Mouse (Mus musculus) CH12.LX (cell line): ENCODE measurements around the gene Dgkq. TPM values are rescaled to one million over a fixed set of nuclear protein-coding genes. Genes with fewer than 3 reads are reported as not detected.

Experiments used
- DNase-seq: peaks from one replicate; pipeline ENCODE4 v3.0.0-alpha.2; 2013; ENCODE audit errors: extremely low read depth
- H3K27ac ChIP-seq: 2 replicates; pipeline ENCODE4 v1.5.1; 2012; ENCODE audit warnings: low read depth, mild to moderate bottlenecking, control low read depth, moderate library complexity; ENCODE audit not compliant: insufficient read depth
- H3K27me3 ChIP-seq: replicated peaks from 2 replicates; pipeline ENCODE3; 2012; ENCODE audit warnings: inconsistent platforms
- H3K36me3 ChIP-seq, 2 experiments: replicated peaks in 1 of 2; 2 replicates each; pipeline versions ENCODE3 to v1.6.1; 2012; ENCODE audit warnings: inconsistent platforms in 1 of 2, low read length in 1 of 2, mild to moderate bottlenecking in 1 of 2, mixed read lengths in 1 of 2, moderate library complexity in 1 of 2; ENCODE audit not compliant: control insufficient read depth in 1 of 2, insufficient read depth in 1 of 2
- H3K4me1 ChIP-seq, 2 experiments: 2 replicates each; pipeline ENCODE4 v1.6.1; 2012; ENCODE audit warnings: inconsistent platforms in 1 of 2, moderate library complexity in 1 of 2; ENCODE audit not compliant: insufficient read depth in 2 of 2, control insufficient read depth in 1 of 2
- H3K4me2 ChIP-seq: 2 replicates; pipeline ENCODE4 v1.6.1; 2012; ENCODE audit warnings: low read depth, mild to moderate bottlenecking, control low read depth; ENCODE audit not compliant: poor library complexity, insufficient read depth, severe bottlenecking
- H3K4me3 ChIP-seq, 3 experiments: fragments of 150-350 bp in 1 of 3; sonication (generic) in 1 of 3; replicated peaks in 1 of 3; 2 replicates each; pipeline versions ENCODE3 to v1.5.1; 2011 to 2012; ENCODE audit warnings: low read depth in 2 of 3, low read length in 2 of 3, mild to moderate bottlenecking in 2 of 3, moderate library complexity in 2 of 3, control low read depth in 1 of 3, improper control_type of control experiment in 1 of 3, inconsistent platforms in 1 of 3, mixed read lengths in 1 of 3; ENCODE audit not compliant: poor library complexity in 1 of 3
- H3K79me2 ChIP-seq: replicated peaks from 2 replicates; pipeline ENCODE4 v1.6.1; 2012; ENCODE audit warnings: mild to moderate bottlenecking, moderate library complexity; ENCODE audit not compliant: control insufficient read depth, poor library complexity, insufficient read depth, severe bottlenecking; ENCODE audit errors: extremely low read depth
- H3K9ac ChIP-seq: 2 replicates; pipeline ENCODE4 v1.6.1; 2012; ENCODE audit warnings: low read depth, mild to moderate bottlenecking, control low read depth, moderate library complexity; ENCODE audit not compliant: insufficient read depth
- H3K9me3 ChIP-seq: replicated peaks from 2 replicates; pipeline ENCODE3; 2012; ENCODE audit warnings: low read length, inconsistent platforms, mixed read lengths
- CHD1 ChIP-seq: IDR thresholded peaks from 2 replicates; pipeline ENCODE4 v1.6.1; 2012; ENCODE audit warnings: low read depth, low read length, improper control_type of control experiment, inconsistent platforms
- CHD2 ChIP-seq: IDR thresholded peaks from 2 replicates; pipeline ENCODE4 v1.6.1; 2011; ENCODE audit warnings: low read length, improper control_type of control experiment
- CTCF ChIP-seq, 2 experiments: IDR thresholded peaks in 1 of 2; conservative IDR thresholded peaks in 1 of 2; 2 replicates each; pipeline ENCODE4 v1.5.1; 2011 to 2012; ENCODE audit warnings: low read depth in 2 of 2, low read length in 2 of 2, improper control_type of control experiment in 1 of 2, inconsistent platforms in 1 of 2, mild to moderate bottlenecking in 1 of 2, moderate library complexity in 1 of 2
- ELF1 ChIP-seq: IDR thresholded peaks from 2 replicates; pipeline ENCODE4 v1.6.1; 2014; ENCODE audit warnings: low read depth, mild to moderate bottlenecking, inconsistent platforms, low read length, improper control_type of control experiment
- JUND ChIP-seq: conservative IDR thresholded peaks from 2 replicates; pipeline ENCODE4 v1.6.1; 2011; ENCODE audit warnings: low read depth, low read length, improper control_type of control experiment
- MAX ChIP-seq: IDR thresholded peaks from 2 replicates; pipeline ENCODE4 v1.6.1; 2011; ENCODE audit warnings: low read length, improper control_type of control experiment
- MEF2A ChIP-seq: IDR thresholded peaks from 2 replicates; pipeline ENCODE4 v1.6.1; 2014; ENCODE audit warnings: low read depth, mild to moderate bottlenecking, inconsistent platforms, low read length, improper control_type of control experiment, borderline replicate concordance
- MXI1 ChIP-seq: IDR thresholded peaks from 2 replicates; pipeline ENCODE4 v1.6.1; 2011; ENCODE audit warnings: mild to moderate bottlenecking, low read depth, low read length, improper control_type of control experiment
- MYC ChIP-seq: IDR thresholded peaks from 2 replicates; pipeline ENCODE4 v1.6.1; 2011; ENCODE audit warnings: low read depth, mild to moderate bottlenecking, improper control_type of control experiment, low read length
- PAX5 ChIP-seq: IDR thresholded peaks from 2 replicates; pipeline ENCODE4 v1.6.1; 2012; ENCODE audit warnings: low read length, inconsistent platforms, mixed read lengths
- POLR2AphosphoS2 ChIP-seq: IDR thresholded peaks from 2 replicates; pipeline ENCODE4 v1.6.1; 2011; ENCODE audit warnings: low read depth, low read length, improper control_type of control experiment
- RAD21 ChIP-seq: IDR thresholded peaks from 2 replicates; pipeline ENCODE4 v1.6.1; 2011; ENCODE audit warnings: low read depth, mild to moderate bottlenecking, low read length, improper control_type of control experiment, moderate library complexity
- RCOR1 ChIP-seq: conservative IDR thresholded peaks from 2 replicates; pipeline ENCODE4 v1.6.1; 2012; ENCODE audit warnings: low read depth, mild to moderate bottlenecking, inconsistent platforms, low read length, improper control_type of control experiment
- TCF12 ChIP-seq: IDR thresholded peaks from 2 replicates; pipeline ENCODE4 v1.6.1; 2014; ENCODE audit warnings: low read depth, mild to moderate bottlenecking, inconsistent platforms, low read length, improper control_type of control experiment
- USF1 ChIP-seq: IDR thresholded peaks from 2 replicates; pipeline ENCODE4 v1.6.1; 2014; ENCODE audit warnings: low read depth, mild to moderate bottlenecking, inconsistent platforms, low read length, improper control_type of control experiment
- USF2 ChIP-seq: conservative IDR thresholded peaks from 2 replicates; pipeline ENCODE4 v1.6.1; 2011; ENCODE audit warnings: low read depth, low read length, improper control_type of control experiment
- ZNF384 ChIP-seq: IDR thresholded peaks from 2 replicates; pipeline ENCODE4 v1.6.1; 2012; ENCODE audit warnings: low read depth, low read length, improper control_type of control experiment, inconsistent platforms
- dilution Hi-C: fragments of 300-500 bp; cut with MboI; formaldehyde crosslinking; loops from 2 replicates; pipeline ENCODE4 v1.14.3; 2020; ENCODE audit warnings: low sequenced_read_pairs; ENCODE audit not compliant: extremely low pct_unique_long_range_greater_than_20kb, extremely low pct_ligation_motif_present
- in situ Hi-C: fragments of 300-500 bp; cut with MboI; formaldehyde crosslinking; loops from 3 replicates; pipeline ENCODE4 v1.14.3; 2019; ENCODE audit warnings: low sequenced_read_pairs, low pct_ligation_motif_present, low pct_unique_long_range_greater_than_20kb, mixed read lengths
- polyA plus RNA-seq: library from polyadenylated mRNA; unstranded; fragments of >175 nt; gene quantifications from 2 replicates; pipeline ENCODE4 v1.2.1, GENCODE M21; 2012; ENCODE audit warnings: low read depth; ENCODE audit not compliant: insufficient read length
- total RNA-seq, 2 experiments: library from RNA; depleted of rRNA; stranded (reverse); fragments of 300-350 nt in 1 of 2; fragments of >200 nt in 1 of 2; gene quantifications; 2 replicates each; pipeline ENCODE4 v1.2.3; 2012 to 2014

Dgkq gene
- total and polyA plus RNA-seq, 3 experiments: 3.7 to 8.5 (median 4.4) TPM

GRCm38 (mm10) chr5:108713096-108713495 lies 43.6 kb upstream of the Dgkq start:
- in situ Hi-C loops: no loop called here

DNA sequence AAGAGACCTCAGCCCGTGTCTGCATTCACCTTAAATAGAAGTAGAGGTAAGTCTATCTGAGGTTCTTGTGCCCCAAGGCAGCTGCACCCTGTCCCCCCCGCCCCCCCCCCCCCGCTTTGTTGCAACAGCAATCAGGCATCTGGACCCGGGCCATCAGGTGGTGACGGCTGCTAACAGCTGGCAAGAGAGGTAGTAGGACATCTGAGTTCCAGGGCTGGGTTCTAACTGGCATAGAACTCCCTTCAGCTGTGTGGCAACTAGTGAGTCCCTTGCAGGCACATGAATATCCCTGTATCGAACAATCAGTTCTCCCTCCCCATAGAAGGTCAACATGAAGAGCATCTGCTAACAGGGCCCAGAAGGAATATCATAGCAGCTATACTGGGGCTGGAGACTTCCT lies 42.5 kb upstream of the Dgkq start:
- H3K4me1 ChIP-seq: no peaks in the 10 kb centered on the region
- H3K4me2 ChIP-seq: no peak overlapping the region
- no peaks in the 10 kb centered on the region for H3K79me2 ChIP-seq
- dilution Hi-C loops: no loop called here
- peaks cover 25% of the 10 kb centered on the region for H3K27me3 ChIP-seq
- H3K9ac ChIP-seq: no peak overlapping the region
- H3K27ac ChIP-seq: no peak overlapping the region
- in situ Hi-C loops: no loop called here
- no peaks in the 10 kb centered on the region for H3K36me3 ChIP-seq
- TF ChIP-seq USF1: no peak
- TF ChIP-seq TCF12: no peak
- TF ChIP-seq RAD21: no peak
- TF ChIP-seq MYC: no peak
- no peak for TF ChIP-seq MAX
- TF ChIP-seq MEF2A: no peak
- no peak for TF ChIP-seq CHD2
- no peak for TF ChIP-seq PAX5
- no peak for TF ChIP-seq CTCF (conservative IDR thresholded peaks at IDR 0.05 in 1 of 2, IDR thresholded peaks at IDR 0.05 in 1 of 2; ENCODE audit: low read depth in 2 of 2, low read length in 2 of 2)
- TF ChIP-seq POLR2AphosphoS2: no peak
- no peak for TF ChIP-seq RCOR1
- H3K4me3 ChIP-seq: no peak overlapping the region
- no peak for DNase-seq
- no peaks in the 10 kb centered on the region for H3K9me3 ChIP-seq

More at GRCm38 (mm10) chr5:108713096-108713495, 43.6 kb upstream of the Dgkq start:
- H3K9ac ChIP-seq: no peak overlapping the region
- H3K4me3 ChIP-seq: no peak overlapping the region
- H3K4me1 ChIP-seq: 0 out of 4 replicates have a peak, but pooled peaks cover 0 to under 1% of the 10 kb centered on the region in 2 experiments
- H3K79me2 ChIP-seq: no peaks in the 10 kb centered on the region
- no peaks in the 10 kb centered on the region for H3K9me3 ChIP-seq
- peaks cover 25% of the 10 kb centered on the region for H3K27me3 ChIP-seq
- no peak overlapping the region for H3K4me2 ChIP-seq
- TF ChIP-seq MAX (no peak), ELF1 (no peak), MXI1 (no peak), JUND (no peak), ZNF384 (no peak), CHD1 (no peak), USF2 (no peak)
- TF ChIP-seq, all 38 proteins: peak for 0
- dilution Hi-C loops: no loop called here
- Histone ChIP-seq H3K36me3 (no peaks in the 10 kb centered on the region), H3K27ac (no peak overlapping the region)
- no peak for DNase-seq
